Mouse (Mus musculus): ENCODE results near the gene Olfr1419. TPM values are rescaled to one million over a fixed set of nuclear protein-coding genes. Genes with fewer than 3 reads are reported as not detected.

Gene Olfr1419
- polyA plus RNA-seq, 1 experiment from 2014 or later, result not detected

- Histone ChIP-seq H3K4me3 (replicated peaks; ENCODE audit: low read length) (peak overlapping the region; percentile 87), H3K36me3 (ENCODE audit: control insufficient read depth, insufficient read depth, low read length) (no peaks in the 10 kb centered on the region), H3K9ac (ENCODE audit: low read length) (peak overlapping the region; percentile 92), H3K4me1 (ENCODE audit: control insufficient read depth, insufficient read depth, low read length) (peaks cover 20% of the 10 kb centered on the region), H3K27ac (ENCODE audit: low read length) (no peak overlapping the region), H3K27me3 (ENCODE audit: control insufficient read depth, insufficient read depth, low read length) (no peaks in the 10 kb centered on the region), H3K9me3 (replicated peaks; ENCODE audit: control insufficient read depth, low read length) (no peaks in the 10 kb centered on the region), H3K4me2 (ENCODE audit: low read depth, low read length) (peak overlapping the region; percentile 96)
- WGBS, result 25% methylated on average over 6 of the region's 6 CpGs
- ATAC-seq (ENCODE audit: insufficient read depth, low FRiP score), result no peak
Measured at GRCm38 (mm10) chr19:11820211-11820610, 54.7 kb downstream of the Olfr1419 start.

- no peaks in the 10 kb centered on the region for H3K27me3 ChIP-seq (ENCODE audit: control insufficient read depth, insufficient read depth, low read length)
- under 1% methylated on average over 15 of the region's 15 CpGs for WGBS
- peak overlapping the region; percentile 87 for H3K4me3 ChIP-seq (replicated peaks; ENCODE audit: low read length)
- peak; percentile 54; the same call in 1 of the 2 replicates for ATAC-seq (ENCODE audit: insufficient read depth, low FRiP score)
- H3K4me1 ChIP-seq (ENCODE audit: control insufficient read depth, insufficient read depth, low read length), result peaks cover 20% of the 10 kb centered on the region
- no peaks in the 10 kb centered on the region for H3K9me3 ChIP-seq (replicated peaks; ENCODE audit: control insufficient read depth, low read length)
- peak overlapping the region; percentile 92 for H3K9ac ChIP-seq (ENCODE audit: low read length)
- no peaks in the 10 kb centered on the region for H3K36me3 ChIP-seq (ENCODE audit: control insufficient read depth, insufficient read depth, low read length)
- peak overlapping the region; percentile 96 for H3K4me2 ChIP-seq (ENCODE audit: low read depth, low read length)
- H3K27ac ChIP-seq (ENCODE audit: low read length), result no peak overlapping the region
Measured at GRCm38 (mm10) chr19:11819800-11820199, 55.1 kb downstream of the Olfr1419 start.

GRCm38 (mm10) chr19:11819143-11819700, 55.7 kb downstream of the Olfr1419 start, which contains the start of gene Stx3:
Gene Stx3, minus strand, starts transcription at chr19:11819403.
- Histone ChIP-seq H3K27me3 (ENCODE audit: control insufficient read depth, insufficient read depth, low read length) (no peaks in the 10 kb centered on the region), H3K4me2 (ENCODE audit: low read depth, low read length) (peak within 1 kb of the TSS; percentile 96), H3K36me3 (ENCODE audit: control insufficient read depth, insufficient read depth, low read length) (no peaks in the 10 kb centered on the region), H3K4me1 (ENCODE audit: control insufficient read depth, insufficient read depth, low read length) (peaks cover 20% of the 10 kb centered on the region), H3K9ac (ENCODE audit: low read length) (peak within 1 kb of the TSS; percentile 92), H3K4me3 (replicated peaks; ENCODE audit: low read length) (peak within 1 kb of the TSS; percentile 87), H3K27ac (ENCODE audit: low read length) (peak within 1 kb of the TSS; percentile 86), H3K9me3 (replicated peaks; ENCODE audit: control insufficient read depth, low read length) (no peaks in the 10 kb centered on the region)
- WGBS, result under 1% methylated on average over 20 of the region's 20 CpGs
- peak; percentile 8; the same call in 1 of the 2 replicates for ATAC-seq (ENCODE audit: insufficient read depth, low FRiP score)

Small RNA genes within 50 kb of the gene (microRNA-seq; reads per million reads assigned to microRNA genes)
- 6.0 reads per million, percentile 27 among the genes with 10 or more reads in this experiment for gene Mir6994

Other genes with a start within 250 kb of the Olfr1419 start
- gene Ms4a3, start 234.3 kb downstream of the Olfr1419 start, polyA plus RNA-seq (2015; fragmentation: Nextera tagmentation; extraction: Ambion mirVana), result 1.4 and 1.6 TPM in 2 replicates
- gene Oosp2, start 214.5 kb downstream of the Olfr1419 start, polyA plus RNA-seq (2015; fragmentation: Nextera tagmentation; extraction: Ambion mirVana), result not detected in 2 replicates
- not detected in 2 replicates for gene Oosp1, start 184.0 kb downstream of the Olfr1419 start, polyA plus RNA-seq (2015; fragmentation: Nextera tagmentation; extraction: Ambion mirVana)
- not detected in 2 replicates for gene Oosp3, start 178.1 kb downstream of the Olfr1419 start, polyA plus RNA-seq (2015; fragmentation: Nextera tagmentation; extraction: Ambion mirVana)
- gene Gif, start 127.6 kb downstream of the Olfr1419 start, polyA plus RNA-seq (2015; fragmentation: Nextera tagmentation; extraction: Ambion mirVana), result 9.9 and 15.4 TPM in 2 replicates
- gene Mrpl16, start 104.7 kb downstream of the Olfr1419 start, polyA plus RNA-seq (2015; fragmentation: Nextera tagmentation; extraction: Ambion mirVana), result 51.7 and 53.0 TPM in 2 replicates
- 20.2 and 22.7 TPM in 2 replicates for gene Stx3, start 55.7 kb downstream of the Olfr1419 start, polyA plus RNA-seq (2015; fragmentation: Nextera tagmentation; extraction: Ambion mirVana)
- 0.13 TPM in 1 of 2 replicates, not detected in the other for gene Olfr1417, start 35.9 kb downstream of the Olfr1419 start, polyA plus RNA-seq (2015; fragmentation: Nextera tagmentation; extraction: Ambion mirVana)
- gene Olfr1418, start 14.0 kb downstream of the Olfr1419 start, polyA plus RNA-seq (2015; fragmentation: Nextera tagmentation; extraction: Ambion mirVana), result not detected in 2 replicates
- 0.06 TPM in 1 of 2 replicates, not detected in the other for gene Olfr1420, start 11.5 kb upstream of the Olfr1419 start, polyA plus RNA-seq (2015; fragmentation: Nextera tagmentation; extraction: Ambion mirVana)
- gene Patl1, start 37.3 kb upstream of the Olfr1419 start, polyA plus RNA-seq (2015; fragmentation: Nextera tagmentation; extraction: Ambion mirVana), result 16.6 and 16.9 TPM in 2 replicates
- 4.1 and 4.6 TPM in 2 replicates for gene Osbp, start 90.8 kb upstream of the Olfr1419 start, polyA plus RNA-seq (2015; fragmentation: Nextera tagmentation; extraction: Ambion mirVana)
- gene Olfr1423, start 166.2 kb upstream of the Olfr1419 start, polyA plus RNA-seq (2015; fragmentation: Nextera tagmentation; extraction: Ambion mirVana), result 0.03 TPM in 1 of 2 replicates, not detected in the other
- not detected in 2 replicates for gene Olfr1424, start 187.6 kb upstream of the Olfr1419 start, polyA plus RNA-seq (2015; fragmentation: Nextera tagmentation; extraction: Ambion mirVana)
- gene Olfr1425, start 202.6 kb upstream of the Olfr1419 start, polyA plus RNA-seq (2015; fragmentation: Nextera tagmentation; extraction: Ambion mirVana), result not detected in 2 replicates
- gene Olfr1426, start 216.9 kb upstream of the Olfr1419 start, polyA plus RNA-seq (2015; fragmentation: Nextera tagmentation; extraction: Ambion mirVana), result not detected in 2 replicates
- gene Olfr1427, start 228.2 kb upstream of the Olfr1419 start, polyA plus RNA-seq (2015; fragmentation: Nextera tagmentation; extraction: Ambion mirVana), result not detected in 2 replicates
- gene Olfr1428, start 240.8 kb upstream of the Olfr1419 start, polyA plus RNA-seq (2015; fragmentation: Nextera tagmentation; extraction: Ambion mirVana), result not detected in 2 replicates
- gene Olfr76, start 248.1 kb upstream of the Olfr1419 start, polyA plus RNA-seq (2015; fragmentation: Nextera tagmentation; extraction: Ambion mirVana), result 0.04 TPM in 1 of 2 replicates, not detected in the other

Measured in stomach, embryonic 16.5 days (tissue).